Mouse (Mus musculus) layer of hippocampus, adult 11-12 months (tissue): ENCODE measurements around the gene Cts3.
"Not testable (repeated sequence)": the region's sequence is repeated elsewhere in the genome, so short reads cannot be mapped to it uniquely, and the experiment has no call there.

Source experiments
- DNase-seq: peaks from one replicate; pipeline ENCODE4 v3.0.0; 2022; ENCODE audit warnings: low spot score

Cts3 gene

GRCm38 (mm10) chr13:61570027-61570426 is at the start of gene Cts3:
Gene Cts3, minus strand, starts transcription at chr13:61570127.
- no peak for DNase-seq

GRCm38 (mm10) chr13:61568074-61568473 is 1.9 kb downstream of the Cts3 start, which contains the start of gene Gm49352:
Gene Gm49352, minus strand, starts transcription at chr13:61568174.
- DNase-seq, result not testable (repeated sequence)

GRCm38 (mm10) chr13:61541631-61542030 is 28.3 kb downstream of the Cts3 start, which contains the start of gene Ctsm:
Gene Ctsm, minus strand, starts transcription at chr13:61541839.
- no peak for DNase-seq
